Mouse (Mus musculus) hindbrain, embryonic 12.5 days (tissue): ENCODE results near the gene Scgb3a1. TPM values are rescaled to one million over a fixed set of nuclear protein-coding genes. Genes with fewer than 3 reads are reported as not detected.

ENCODE experiments used
- ATAC-seq: fragments of 200-750 bp; cut with Nextera tagmentation; 2 replicates; pipeline ENCODE4 v1.8.0; 2017; ENCODE audit warnings: moderate TSS enrichment; ENCODE audit not compliant: low FRiP score
- H3K27ac ChIP-seq: fragments of 300-500 bp; sonication (generic); 2 replicates; pipeline ENCODE4 v1.5.1; 2016; ENCODE audit warnings: mild to moderate bottlenecking
- H3K27me3 ChIP-seq: fragments of 300-500 bp; sonication (generic); 2 replicates; pipeline ENCODE4 v1.6.1; 2016; ENCODE audit warnings: mild to moderate bottlenecking
- H3K36me3 ChIP-seq: fragments of 300-500 bp; sonication (generic); 2 replicates; pipeline ENCODE4 v1.6.1; 2016; ENCODE audit warnings: mild to moderate bottlenecking
- H3K4me1 ChIP-seq: fragments of 300-500 bp; sonication (generic); 2 replicates; pipeline ENCODE4 v1.6.1; 2016
- H3K4me2 ChIP-seq: fragments of 300-500 bp; sonication (generic); replicated peaks from 2 replicates; pipeline ENCODE4 v1.6.1; 2016; ENCODE audit warnings: mild to moderate bottlenecking
- H3K4me3 ChIP-seq: fragments of 300-500 bp; sonication (generic); 2 replicates; pipeline ENCODE4 v1.5.1; 2016; ENCODE audit warnings: mild to moderate bottlenecking
- H3K9ac ChIP-seq: fragments of 300-500 bp; sonication (generic); 2 replicates; pipeline ENCODE4 v1.6.1; 2016; ENCODE audit warnings: mild to moderate bottlenecking, moderate library complexity
- H3K9me3 ChIP-seq: fragments of 300-500 bp; sonication (generic); replicated peaks from 2 replicates; pipeline ENCODE4 v1.6.1; 2016; ENCODE audit warnings: mild to moderate bottlenecking
- WGBS: fragments of 180-500 bp; shearing (Covaris S2); methylation state at CpG from one replicate; pipeline ENCODE4 v1.1.7; 2016; 5-methylcytosine and 5-hydroxymethylcytosine counted together
- polyA plus RNA-seq: library from polyadenylated mRNA; unstranded; fragments of >200 nt; fragmentation: Nextera tagmentation; extraction: Ambion mirVana; gene quantifications from 2 replicates; pipeline ENCODE4 v1.2.1, GENCODE M21; 2016

The Scgb3a1 gene
- polyA plus RNA-seq, 1 experiment from 2014 or later: not detected

DNA sequence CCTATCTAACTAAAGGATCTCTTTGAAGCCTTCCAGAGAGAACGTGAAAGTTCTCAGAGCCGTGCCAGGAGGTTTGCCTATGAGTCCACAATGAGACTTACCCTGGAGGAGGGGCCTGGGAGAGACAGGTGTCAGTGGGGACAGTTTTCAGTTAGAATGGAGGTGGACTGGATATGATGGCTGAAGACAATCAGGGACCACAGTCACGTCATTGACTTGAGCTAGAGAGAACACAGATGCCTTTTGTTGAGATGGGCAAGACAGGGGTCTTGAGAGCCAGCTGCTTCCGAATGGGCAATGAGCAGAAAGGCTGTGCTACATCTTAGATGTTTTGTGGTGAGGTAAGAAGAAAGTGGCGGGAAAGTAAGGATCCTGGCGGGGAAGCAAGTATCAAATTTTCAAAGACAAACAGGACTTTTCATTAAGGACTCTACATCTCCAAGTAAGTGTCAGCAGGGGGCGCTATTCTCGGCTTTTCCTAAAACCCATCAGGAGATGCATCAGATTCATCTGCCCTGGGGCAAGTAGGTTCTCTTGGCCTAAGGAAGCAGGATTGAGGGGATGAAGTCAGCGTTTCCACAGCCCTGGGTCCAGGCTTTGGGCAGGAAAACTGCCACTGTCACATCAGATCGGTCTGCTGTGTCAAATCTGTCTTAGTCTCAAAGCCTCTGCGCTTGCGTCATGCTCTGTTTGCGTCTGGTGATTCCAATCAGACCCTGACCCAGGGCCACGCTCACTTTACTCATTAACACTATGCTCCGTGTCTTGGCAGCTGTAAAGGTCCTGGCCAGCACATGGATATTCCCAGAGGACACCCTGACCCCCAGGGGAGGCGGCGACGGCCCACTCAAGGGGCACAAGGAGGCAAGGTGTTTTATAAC, 13.1 kb upstream of the Scgb3a1 start:
- H3K4me1 ChIP-seq: peaks cover 5% of the 10 kb centered on the region; the same call in 1 of the 2 replicates
- ATAC-seq: no peak
- WGBS: 63% methylated on average over 18 of the region's 18 CpGs
- no peaks in the 10 kb centered on the region for H3K9me3 ChIP-seq
- H3K36me3 ChIP-seq: no peaks in the 10 kb centered on the region
- H3K4me2 ChIP-seq: no peak overlapping the region
- no peaks in the 10 kb centered on the region for H3K27me3 ChIP-seq
- H3K4me3 ChIP-seq: no peak overlapping the region
- H3K27ac ChIP-seq: no peak overlapping the region
- H3K9ac ChIP-seq: no peak overlapping the region

DNA sequence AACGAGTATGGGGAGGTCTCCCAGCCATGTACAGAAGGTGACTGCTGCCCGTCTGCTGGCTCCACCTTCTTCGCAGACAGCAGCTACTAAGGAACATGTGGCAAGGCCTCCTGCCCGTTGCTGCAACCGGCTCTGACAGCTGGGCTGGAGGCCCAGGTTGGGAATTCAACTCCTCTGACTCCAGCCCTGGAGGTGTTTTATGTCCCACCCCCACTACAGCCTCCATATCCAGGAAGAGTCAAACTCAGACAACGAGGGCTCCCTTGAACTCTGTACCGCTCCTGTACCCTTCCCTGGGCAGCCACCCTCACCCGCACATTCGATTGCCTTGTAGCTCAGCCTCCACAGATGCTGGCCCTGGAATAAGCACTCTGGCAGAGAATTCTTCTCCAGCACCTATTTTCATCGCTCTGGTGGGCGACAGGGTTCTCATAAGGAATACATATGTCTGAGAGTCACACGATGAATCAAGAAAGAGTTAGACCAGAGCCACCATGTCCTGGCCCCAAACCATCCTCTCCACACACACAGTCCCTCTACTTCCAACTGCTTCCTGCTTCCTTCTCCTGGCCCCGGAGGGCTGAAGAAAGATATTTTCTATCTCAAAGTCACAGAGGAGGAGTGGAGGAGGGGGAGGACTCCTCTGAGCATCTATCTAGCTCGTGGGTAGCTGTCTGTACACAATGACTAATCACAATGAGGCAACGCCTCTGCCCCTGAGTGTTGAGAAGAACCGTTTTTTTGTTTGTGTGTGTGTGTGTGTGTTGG, 12.2 kb upstream of the Scgb3a1 start:
- Histone ChIP-seq H3K4me2 (no peak overlapping the region), H3K4me3 (no peak overlapping the region), H3K27me3 (no peaks in the 10 kb centered on the region), H3K27ac (no peak overlapping the region), H3K36me3 (no peaks in the 10 kb centered on the region), H3K9ac (no peak overlapping the region), H3K4me1 (peaks cover 5% of the 10 kb centered on the region; the same call in 1 of the 2 replicates), H3K9me3 (no peaks in the 10 kb centered on the region)
- ATAC-seq: no peak
- WGBS: 72% methylated on average over 16 of the region's 16 CpGs

DNA sequence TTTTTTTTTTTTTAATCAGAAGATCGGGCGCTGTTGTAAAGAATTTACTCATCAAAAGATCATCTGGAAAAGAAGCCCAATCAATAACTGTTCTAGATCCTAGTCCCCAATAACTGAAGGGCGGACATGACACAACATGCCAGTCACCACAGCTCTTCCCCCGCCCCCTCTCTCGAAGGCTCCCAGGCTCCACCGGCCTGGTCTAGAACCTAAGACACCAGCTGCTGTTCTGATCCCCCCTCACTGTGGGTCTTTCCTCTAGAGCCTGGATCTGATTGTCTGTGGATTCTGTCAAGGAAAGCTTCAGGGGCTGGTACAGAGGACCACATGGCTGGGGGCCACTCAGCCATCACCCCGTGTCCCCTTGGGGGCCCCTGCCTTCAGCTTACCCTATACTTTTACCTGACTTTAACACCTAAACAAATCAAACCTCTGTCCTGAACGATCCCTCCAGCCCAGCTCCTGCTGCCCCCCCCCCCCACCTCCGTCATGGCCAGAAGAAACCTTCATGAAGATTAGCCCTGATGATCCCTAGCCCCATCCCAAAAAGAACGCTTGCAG, 11.6 kb upstream of the Scgb3a1 start:
- 85% methylated on average over 10 of the region's 10 CpGs for WGBS
- Histone ChIP-seq H3K4me3 (no peak overlapping the region), H3K4me1 (peaks cover 5% of the 10 kb centered on the region; the same call in 1 of the 2 replicates), H3K27me3 (no peaks in the 10 kb centered on the region), H3K4me2 (no peak overlapping the region), H3K9ac (no peak overlapping the region), H3K27ac (no peak overlapping the region), H3K36me3 (no peaks in the 10 kb centered on the region), H3K9me3 (no peaks in the 10 kb centered on the region)
- ATAC-seq: 0 out of 2 replicates have a peak, but pooled peaks have one; percentile 11

DNA sequence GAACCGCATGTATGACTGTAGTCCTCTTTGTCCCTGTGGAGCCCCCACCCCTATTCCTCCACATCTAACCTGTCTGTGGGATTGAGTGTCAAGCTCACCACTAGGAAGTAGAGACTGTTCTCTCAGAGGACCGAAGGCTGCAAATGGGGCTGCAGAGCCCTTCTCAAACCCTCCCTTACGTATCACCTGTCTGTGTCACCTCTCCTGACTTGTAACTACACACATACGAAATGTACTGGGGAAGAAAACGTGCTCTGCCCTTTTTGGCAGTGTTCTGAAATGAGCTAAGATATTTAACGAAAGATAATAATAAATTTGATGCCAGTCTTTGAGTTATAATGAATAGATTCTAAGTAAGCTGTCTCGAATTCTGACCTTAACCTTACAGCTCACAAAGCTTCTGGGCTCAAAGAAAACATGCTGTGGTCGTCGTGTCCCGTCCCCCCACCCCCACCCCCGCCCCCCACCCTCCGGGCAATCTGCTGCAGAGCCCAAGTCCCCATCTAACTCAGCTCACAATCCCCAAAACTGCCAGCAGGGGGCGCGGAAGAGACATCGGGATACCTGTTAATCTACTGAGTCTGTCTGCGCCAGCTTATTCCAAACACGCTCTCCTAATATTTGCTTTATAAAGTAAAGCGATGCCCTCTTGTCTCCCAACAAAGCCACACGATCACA, 10.9 kb upstream of the Scgb3a1 start:
- no peak overlapping the region for H3K9ac ChIP-seq
- no peaks in the 10 kb centered on the region for H3K9me3 ChIP-seq
- ATAC-seq: peak; percentile 48
- WGBS: 26% methylated on average over 19 of the region's 19 CpGs
- no peak overlapping the region for H3K4me3 ChIP-seq
- no peaks in the 10 kb centered on the region for H3K36me3 ChIP-seq
- H3K27me3 ChIP-seq: no peaks in the 10 kb centered on the region
- H3K4me1 ChIP-seq: peaks cover 5% of the 10 kb centered on the region; the same call in 1 of the 2 replicates
- H3K4me2 ChIP-seq: 0 out of 2 replicates have a peak overlapping the region, but pooled peaks have one; percentile 2
- H3K27ac ChIP-seq: no peak overlapping the region

GRCm38 (mm10) chr11:49653079-49653408, 10.4 kb upstream of the Scgb3a1 start:
- peak; percentile 46; the same call in 1 of the 2 replicates for ATAC-seq
- H3K9me3 ChIP-seq: no peaks in the 10 kb centered on the region
- H3K4me2 ChIP-seq: 0 out of 2 replicates have a peak overlapping the region, but pooled peaks have one; percentile 2
- no peak overlapping the region for H3K9ac ChIP-seq
- WGBS: 39% methylated on average over 11 of the region's 11 CpGs
- no peaks in the 10 kb centered on the region for H3K27me3 ChIP-seq
- H3K4me3 ChIP-seq: no peak overlapping the region
- H3K36me3 ChIP-seq: no peaks in the 10 kb centered on the region
- no peak overlapping the region for H3K27ac ChIP-seq
- H3K4me1 ChIP-seq: peaks cover 5% of the 10 kb centered on the region; the same call in 1 of the 2 replicates

GRCm38 (mm10) chr11:49654651-49655050, 8.8 kb upstream of the Scgb3a1 start:
- H3K4me2 ChIP-seq: no peak overlapping the region
- H3K36me3 ChIP-seq: no peaks in the 10 kb centered on the region
- H3K4me3 ChIP-seq: no peak overlapping the region
- H3K9ac ChIP-seq: no peak overlapping the region
- H3K27ac ChIP-seq: no peak overlapping the region
- no peak for ATAC-seq
- peaks cover 5% of the 10 kb centered on the region; the same call in 1 of the 2 replicates for H3K4me1 ChIP-seq
- no peaks in the 10 kb centered on the region for H3K27me3 ChIP-seq
- H3K9me3 ChIP-seq: no peaks in the 10 kb centered on the region
- WGBS: 91% methylated on average over 5 of the region's 5 CpGs

DNA sequence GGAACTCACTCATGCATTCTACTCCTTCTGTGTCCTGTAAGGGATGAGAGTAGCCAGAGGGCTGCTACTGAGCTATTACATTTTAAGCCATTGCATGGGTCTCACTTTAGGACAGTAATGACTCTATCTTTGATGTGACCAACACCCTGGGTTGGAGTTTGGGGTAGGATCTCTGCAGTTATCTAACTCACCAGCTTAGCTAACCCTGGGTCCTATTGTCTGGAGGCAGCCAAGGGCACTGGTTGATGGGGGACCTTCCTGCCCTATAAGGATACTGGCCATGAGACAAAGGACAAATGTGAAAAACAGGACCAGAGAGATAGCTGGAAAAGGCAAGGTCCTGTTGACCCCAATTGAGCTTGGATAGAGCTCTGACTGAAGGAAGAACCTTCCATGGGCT, 7.9 kb upstream of the Scgb3a1 start:
- H3K27me3 ChIP-seq: no peaks in the 10 kb centered on the region
- peaks cover 5% of the 10 kb centered on the region; the same call in 1 of the 2 replicates for H3K4me1 ChIP-seq
- H3K9ac ChIP-seq: no peak overlapping the region
- no peak overlapping the region for H3K4me3 ChIP-seq
- no peak for ATAC-seq
- H3K4me2 ChIP-seq: no peak overlapping the region
- no peaks in the 10 kb centered on the region for H3K36me3 ChIP-seq
- H3K27ac ChIP-seq: no peak overlapping the region
- no peaks in the 10 kb centered on the region for H3K9me3 ChIP-seq

DNA sequence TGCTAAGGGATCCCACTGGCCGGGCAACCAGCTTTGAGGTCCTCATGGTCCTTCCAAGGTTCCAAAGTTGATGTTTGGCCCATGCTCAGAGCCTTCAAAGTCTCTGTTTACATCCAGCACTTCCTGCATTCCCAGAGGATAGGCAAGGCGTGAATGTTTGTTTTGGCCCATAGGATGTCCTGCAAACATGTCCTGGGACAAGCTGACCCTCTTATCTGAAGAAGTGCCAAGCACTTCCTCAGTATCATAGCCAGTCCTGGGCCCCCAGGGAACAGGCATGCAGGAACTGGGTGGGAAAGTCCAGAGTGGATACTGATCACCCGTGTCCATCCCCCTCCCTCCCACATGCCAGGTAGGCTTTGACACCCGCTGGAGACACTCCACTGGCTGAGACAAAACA, 5.3 kb upstream of the Scgb3a1 start:
- H3K4me1 ChIP-seq: peaks cover 1% of the 10 kb centered on the region; the same call in 1 of the 2 replicates
- 86% methylated on average over 4 of the region's 4 CpGs for WGBS
- no peak overlapping the region for H3K4me2 ChIP-seq
- ATAC-seq: no peak
- no peaks in the 10 kb centered on the region for H3K36me3 ChIP-seq
- H3K4me3 ChIP-seq: no peak overlapping the region
- H3K27ac ChIP-seq: no peak overlapping the region
- no peaks in the 10 kb centered on the region for H3K9me3 ChIP-seq
- no peaks in the 10 kb centered on the region for H3K27me3 ChIP-seq
- H3K9ac ChIP-seq: no peak overlapping the region

GRCm38 (mm10) chr11:49658791-49659469, 4.5 kb upstream of the Scgb3a1 start:
- no peaks in the 10 kb centered on the region for H3K27me3 ChIP-seq
- H3K4me3 ChIP-seq: no peak overlapping the region
- H3K27ac ChIP-seq: no peak overlapping the region
- H3K4me2 ChIP-seq: no peak overlapping the region
- no peak overlapping the region for H3K9ac ChIP-seq
- H3K4me1 ChIP-seq: no peaks in the 10 kb centered on the region
- H3K36me3 ChIP-seq: no peaks in the 10 kb centered on the region
- WGBS: 57% methylated on average over 10 of the region's 10 CpGs
- H3K9me3 ChIP-seq: no peaks in the 10 kb centered on the region
- no peak for ATAC-seq

GRCm38 (mm10) chr11:49659470-49659799, 4.0 kb upstream of the Scgb3a1 start:
- 75% methylated on average over 7 of the region's 7 CpGs for WGBS
- Histone ChIP-seq H3K4me3 (no peak overlapping the region), H3K27ac (no peak overlapping the region), H3K36me3 (no peaks in the 10 kb centered on the region), H3K4me2 (no peak overlapping the region), H3K4me1 (no peaks in the 10 kb centered on the region), H3K9ac (no peak overlapping the region), H3K9me3 (no peaks in the 10 kb centered on the region), H3K27me3 (no peaks in the 10 kb centered on the region)
- no peak for ATAC-seq

- Histone ChIP-seq H3K9me3 (no peaks in the 10 kb centered on the region), H3K4me3 (no peak overlapping the region), H3K4me1 (no peaks in the 10 kb centered on the region), H3K27me3 (no peaks in the 10 kb centered on the region), H3K9ac (no peak overlapping the region), H3K27ac (no peak overlapping the region), H3K36me3 (no peaks in the 10 kb centered on the region), H3K4me2 (no peak overlapping the region)
- WGBS: 59% methylated on average over 15 of the region's 15 CpGs
- ATAC-seq: no peak
These were observed 1.1 kb upstream of the Scgb3a1 start for GRCm38 (mm10) chr11:49662292-49662780.
